Mouse (Mus musculus) lung, postnatal 36 days (tissue): ENCODE results near the gene 2900026A02Rik.

Experiments used
- DNase-seq: peaks from one replicate; pipeline ENCODE4 v3.0.0; 2022; ENCODE audit warnings: mixed read lengths

Gene 2900026A02Rik

DNA sequence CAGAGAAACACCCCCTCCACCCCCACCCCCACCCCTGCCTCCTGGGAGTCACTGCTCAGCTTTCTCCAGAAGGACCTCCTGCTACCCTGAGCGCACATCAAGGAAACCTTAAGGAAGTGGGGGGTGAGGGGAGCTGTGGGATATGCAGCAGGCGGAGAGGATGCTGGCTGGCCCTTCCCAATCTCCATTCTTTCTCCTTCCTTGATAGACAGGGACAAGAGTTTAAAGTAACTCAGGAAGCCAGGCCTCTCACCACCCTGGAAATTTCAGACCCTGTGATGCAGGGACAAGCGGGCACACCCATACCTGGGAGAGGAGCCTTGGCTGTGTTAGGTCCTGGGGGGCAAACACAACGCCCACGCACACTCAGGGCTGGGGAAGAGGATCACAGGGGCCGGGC is 10.7 kb downstream of the 2900026A02Rik start:
- peak; percentile 70 for DNase-seq

- DNase-seq, result peak; percentile 62
Measured at GRCm38 (mm10) chr5:113209898-113210297, 11.1 kb downstream of the 2900026A02Rik start.

DNA sequence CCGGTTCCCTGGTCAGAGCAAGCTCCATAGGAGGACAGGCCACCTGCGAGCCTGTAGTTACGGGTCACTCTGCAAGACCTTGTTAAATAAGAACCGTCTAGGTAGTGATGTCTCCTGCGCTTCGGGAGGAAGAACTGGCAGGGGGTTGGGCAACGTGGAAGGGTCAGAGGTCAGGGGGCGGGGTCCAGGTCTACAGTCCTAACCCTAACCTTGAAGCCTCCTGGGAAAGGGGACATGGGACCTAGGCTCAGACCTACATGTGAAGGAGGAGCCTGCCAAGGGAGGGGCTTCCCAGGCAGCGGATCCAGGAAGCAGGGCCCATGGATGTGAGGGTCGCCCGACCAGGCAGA is 11.7 kb downstream of the 2900026A02Rik start:
- DNase-seq, result no peak

DNA sequence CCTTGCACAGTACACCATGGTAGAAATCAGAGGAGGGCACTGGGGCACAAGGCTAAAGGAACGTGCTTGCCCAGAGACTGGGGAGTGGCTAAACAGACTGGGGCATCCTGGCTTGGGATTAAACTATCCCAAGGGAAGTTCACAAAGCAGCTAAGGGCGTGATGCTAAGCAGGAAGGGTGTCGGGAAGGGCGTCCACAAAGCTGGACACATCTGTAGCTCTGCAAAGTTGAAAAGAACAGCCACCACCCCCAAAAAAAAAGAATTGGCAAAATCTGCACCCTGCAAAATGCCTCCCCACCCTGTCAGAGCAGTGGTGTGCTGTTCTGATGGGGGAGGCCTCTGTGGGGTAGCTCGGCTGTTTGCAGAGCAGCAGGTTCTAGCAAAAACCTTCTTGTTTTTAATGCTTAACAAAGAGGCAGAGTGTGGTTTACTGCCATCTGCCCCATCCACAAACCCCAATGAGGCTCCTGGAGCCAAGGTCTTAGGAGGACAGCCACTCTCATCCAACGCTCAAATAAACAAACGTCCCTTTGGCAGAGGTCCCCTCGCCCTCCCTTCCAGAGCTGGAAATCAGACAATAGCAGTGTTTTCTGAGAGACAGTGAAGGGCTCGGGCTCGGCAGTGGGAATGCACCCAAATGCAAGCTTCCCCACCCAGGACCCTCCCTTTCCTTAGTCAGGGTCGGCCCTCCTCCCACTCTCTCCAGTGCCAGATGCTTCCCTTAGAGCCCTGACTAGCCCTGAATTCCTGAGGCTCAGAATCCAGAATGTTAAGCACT is 12.2 kb downstream of the 2900026A02Rik start:
- DNase-seq, result peak; percentile 90

DNA sequence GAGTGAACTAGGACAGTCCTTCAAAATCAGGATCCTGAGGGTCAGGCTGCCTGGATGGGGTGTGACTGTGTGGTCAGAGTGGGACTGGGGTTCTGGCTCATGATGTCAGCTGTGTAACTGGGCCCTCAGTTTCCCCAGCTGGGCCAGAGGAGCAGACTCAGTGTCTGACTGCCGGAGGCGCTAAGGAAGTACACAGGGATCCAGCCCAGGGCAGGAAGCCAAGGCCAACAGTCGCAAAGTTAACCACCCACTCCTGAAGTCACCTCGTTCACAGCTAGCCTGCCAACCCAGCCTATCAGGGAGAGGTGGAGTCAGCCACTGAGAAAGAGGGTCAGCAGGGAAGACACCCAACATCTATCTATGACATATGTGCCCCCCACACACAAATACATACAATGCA is 13.0 kb downstream of the 2900026A02Rik start:
- peak; percentile 73 for DNase-seq

DNA sequence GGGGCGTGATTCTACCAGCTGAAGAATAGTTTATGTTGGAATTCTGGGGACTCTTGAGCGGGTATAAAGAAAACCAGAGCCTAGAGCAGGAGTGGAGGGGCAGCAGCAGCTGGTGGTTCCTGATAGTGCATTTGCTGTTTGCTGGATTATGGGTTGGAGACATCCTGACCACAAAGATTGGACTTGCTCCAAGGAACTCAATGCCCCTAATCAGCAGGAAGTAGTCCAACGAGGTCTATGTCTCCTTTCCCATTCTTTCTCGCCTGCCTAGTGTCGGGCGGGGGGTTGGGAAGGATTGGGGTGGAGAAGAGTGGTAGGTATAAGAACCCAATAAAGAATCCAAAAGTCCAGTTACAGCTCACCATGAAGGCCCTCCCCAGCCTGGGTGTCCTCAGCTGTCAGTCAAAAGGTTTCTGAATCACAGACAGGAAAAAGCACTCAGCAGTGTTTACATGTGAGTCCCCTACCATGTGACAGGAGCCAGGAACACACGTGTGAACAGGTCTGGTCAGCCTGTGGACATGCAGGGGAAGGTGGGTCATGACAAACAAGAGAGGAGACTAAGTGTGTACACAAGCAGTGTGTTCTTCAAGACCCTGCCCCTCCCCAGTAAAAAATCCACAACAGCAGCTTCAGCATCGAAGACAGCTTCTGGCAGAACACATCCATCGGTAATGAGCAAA is 14.2 kb downstream of the 2900026A02Rik start:
- peak; percentile 51 for DNase-seq

- no peak for DNase-seq
Measured at GRCm38 (mm10) chr5:113204193-113204592, 16.8 kb downstream of the 2900026A02Rik start.

DNA sequence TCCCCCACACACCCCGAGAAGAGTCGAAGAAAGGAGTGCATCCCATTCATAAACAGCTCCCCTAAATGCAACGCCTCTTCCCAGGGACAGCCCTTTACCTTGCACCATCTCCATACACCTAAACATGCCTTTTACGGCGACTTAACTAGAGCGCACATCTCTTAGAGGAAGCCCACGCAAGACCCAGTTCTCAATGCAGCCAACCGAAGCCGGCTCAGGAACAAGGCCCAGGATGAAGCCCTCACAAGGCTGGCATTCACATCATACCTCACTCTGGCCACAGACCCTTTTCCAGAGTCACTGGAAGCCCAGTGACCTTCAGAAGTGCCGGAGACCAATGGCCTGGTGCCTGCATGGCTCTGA is 21.3 kb downstream of the 2900026A02Rik start:
- DNase-seq, result no peak

- DNase-seq, result no peak
Measured at GRCm38 (mm10) chr5:113199126-113199771, 21.8 kb downstream of the 2900026A02Rik start.

GRCm38 (mm10) chr5:113196916-113197794 is 23.9 kb downstream of the 2900026A02Rik start:
- DNase-seq, result no peak

GRCm38 (mm10) chr5:113195907-113196306 is 25.1 kb downstream of the 2900026A02Rik start:
- no peak for DNase-seq

GRCm38 (mm10) chr5:113195451-113195850 is 25.6 kb downstream of the 2900026A02Rik start:
- DNase-seq, result no peak

DNA sequence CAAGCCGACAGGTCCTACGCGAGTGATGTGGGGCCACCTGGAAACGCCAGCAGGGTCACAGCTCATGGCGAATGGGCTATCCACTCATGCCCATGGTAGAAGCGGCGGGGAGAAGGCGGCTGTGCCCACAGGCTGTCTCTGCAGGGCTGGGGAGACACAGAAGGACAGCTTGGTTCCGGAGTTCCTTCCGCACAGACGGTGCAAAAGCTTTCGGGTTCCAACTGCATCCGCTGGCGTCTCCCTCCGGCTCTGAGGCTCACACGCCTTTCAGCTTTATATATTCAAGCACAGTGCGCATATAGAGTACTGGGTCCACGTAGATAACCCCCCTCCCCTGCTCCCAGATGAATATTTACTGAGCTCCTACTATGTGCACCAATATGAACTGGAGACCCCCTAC is 27.3 kb downstream of the 2900026A02Rik start:
- no peak for DNase-seq

DNA sequence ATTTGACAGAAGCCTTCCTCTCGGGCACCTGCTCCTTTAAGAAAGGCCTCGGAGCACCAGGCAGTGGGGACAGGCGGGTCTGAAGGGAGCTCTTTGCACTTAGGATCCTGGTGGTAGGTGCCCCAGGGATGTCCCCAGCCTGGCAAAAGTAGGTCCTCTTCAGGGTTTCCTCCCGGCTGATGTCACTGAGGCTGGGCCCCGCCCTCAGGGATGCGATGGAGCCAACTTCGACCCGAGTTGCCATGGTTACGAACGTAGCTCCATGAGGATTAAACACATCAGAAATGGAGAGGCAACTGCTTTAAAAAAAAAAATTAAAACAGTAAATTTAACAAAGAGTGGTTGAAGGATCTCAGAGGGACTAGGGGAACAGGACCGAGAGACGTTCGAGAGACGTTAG is 29.1 kb downstream of the 2900026A02Rik start:
- no peak for DNase-seq

DNA sequence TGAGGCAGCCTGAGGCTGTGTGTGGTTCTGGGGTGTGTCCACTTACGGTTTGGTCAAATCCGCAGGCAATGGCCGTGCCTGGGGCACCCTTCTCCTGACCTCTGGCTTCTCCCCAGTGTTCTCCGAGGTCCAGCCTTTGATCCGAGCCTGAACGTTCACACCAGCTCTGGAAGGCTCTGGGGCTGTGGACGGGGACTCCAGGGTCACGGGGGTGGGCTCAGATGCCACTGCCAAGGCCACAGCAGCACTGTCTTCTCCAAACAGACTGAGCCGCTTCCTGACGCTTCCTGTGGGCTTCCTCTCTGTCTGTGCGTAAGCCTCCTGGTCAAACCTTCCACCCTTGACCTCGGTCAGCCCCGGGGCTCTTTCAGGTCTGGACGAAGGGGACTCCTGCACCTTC is 30.5 kb downstream of the 2900026A02Rik start:
- DNase-seq, result no peak

GRCm38 (mm10) chr5:113181441-113181840 is 39.6 kb downstream of the 2900026A02Rik start:
- DNase-seq, result no peak

DNA sequence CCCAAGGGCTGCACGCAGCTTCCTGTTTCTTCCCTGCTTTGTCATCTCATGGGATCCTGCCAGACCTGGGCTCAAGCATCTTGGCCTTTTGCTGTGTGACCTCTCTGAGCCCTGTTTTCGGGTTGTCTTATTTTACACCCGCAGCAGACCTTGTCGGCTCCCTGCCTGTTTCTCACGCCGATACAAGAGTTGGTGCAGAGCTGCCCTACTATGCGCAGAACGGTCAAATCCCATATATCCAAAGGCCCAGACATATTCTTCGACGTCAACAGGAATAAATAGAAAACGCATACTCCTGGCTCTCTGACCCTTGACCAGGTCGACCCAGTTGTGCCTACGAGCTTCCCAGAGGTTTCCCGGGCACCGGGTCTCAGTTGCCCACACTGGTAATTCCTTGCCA is 40.3 kb downstream of the 2900026A02Rik start:
- no peak for DNase-seq

- peak; percentile 95 for DNase-seq
Measured at GRCm38 (mm10) chr5:113179843-113180682, 41.0 kb downstream of the 2900026A02Rik start.

- no peak for DNase-seq
Measured at GRCm38 (mm10) chr5:113179451-113179842, 41.6 kb downstream of the 2900026A02Rik start.

GRCm38 (mm10) chr5:113175976-113176375 is 45.1 kb downstream of the 2900026A02Rik start:
- no peak for DNase-seq

GRCm38 (mm10) chr5:113174916-113175692 is 45.9 kb downstream of the 2900026A02Rik start:
- DNase-seq, result peak; percentile 40
